Mouse (Mus musculus): ENCODE results near the gene Nelfe.

GRCm38 (mm10) chr17:34811275-34811674, 38.9 kb upstream of the Nelfe start:
- no peak for TF ChIP-seq CTCF (IDR thresholded peaks at IDR 0.05; ENCODE audit: control insufficient read depth, insufficient read depth, insufficient replicate concordance, low read depth, low read length)
- TF ChIP-seq POLR2A (IDR thresholded peaks at IDR 0.05; ENCODE audit: control insufficient read depth, low read depth, low read length) = no peak
